Mouse (Mus musculus) cerebellum, adult 2 months (tissue): ENCODE measurements around the gene Etl4. TPM values are rescaled to one million over a fixed set of nuclear protein-coding genes. Genes with fewer than 3 reads are reported as not detected.

ENCODE experiments used
- DNase-seq, 2 experiments: peaks; one replicate each; pipeline ENCODE4 v3.0.0; 2021
- H3K27ac ChIP-seq: fragments of 200-500 bp; 2 replicates; pipeline ENCODE4 v1.5.1; 2012; ENCODE audit warnings: low read length, control low read depth, inconsistent platforms; ENCODE audit not compliant: insufficient read depth
- H3K27me3 ChIP-seq: fragments of 200-500 bp; 2 replicates; pipeline ENCODE4 v1.6.1; 2012; ENCODE audit warnings: inconsistent platforms, mild to moderate bottlenecking, low read length, moderate library complexity; ENCODE audit not compliant: control insufficient read depth, insufficient read depth
- H3K4me1 ChIP-seq: fragments of 200-500 bp; 2 replicates; pipeline ENCODE4 v1.6.1; 2011; ENCODE audit warnings: low read length; ENCODE audit not compliant: control insufficient read depth, insufficient read depth
- H3K4me3 ChIP-seq: fragments of 200-500 bp; replicated peaks from 2 replicates; pipeline ENCODE3; 2011; ENCODE audit warnings: mild to moderate bottlenecking, low read depth, low read length, control low read depth; ENCODE audit not compliant: insufficient read depth
- CTCF ChIP-seq: fragments of 200-500 bp; IDR thresholded peaks from 2 replicates; pipeline ENCODE4 v1.5.1; 2011; ENCODE audit warnings: low read depth, mild to moderate bottlenecking, control low read depth, low read length, moderate library complexity, borderline replicate concordance; ENCODE audit not compliant: insufficient read depth
- POLR2A ChIP-seq: fragments of 200-500 bp; IDR thresholded peaks from 2 replicates; pipeline ENCODE4 v1.6.1; 2011; ENCODE audit warnings: low read length, control low read depth, borderline replicate concordance; ENCODE audit not compliant: insufficient read depth
- WGBS: fragments of 180-500 bp; shearing (Covaris S2); methylation state at CpG from one replicate; pipeline ENCODE4 v1.1.7; 2018; 5-methylcytosine and 5-hydroxymethylcytosine counted together
- polyA plus RNA-seq: library from polyadenylated mRNA; depleted of rRNA; stranded (reverse); fragments of >200 nt; gene quantifications from 2 replicates; pipeline ENCODE4 v1.2.3, GENCODE M21; 2012

Gene Etl4
- polyA plus RNA-seq, 1 experiment = 40.1 TPM

GRCm38 (mm10) chr2:20549065-20549464 is 639.5 kb downstream of the Etl4 start:
- H3K27me3 ChIP-seq = no peaks in the 10 kb centered on the region; the same call in 1 of the 2 replicates
- no peak for DNase-seq
- H3K4me3 ChIP-seq = no peak overlapping the region
- H3K4me1 ChIP-seq = no peaks in the 10 kb centered on the region
- 75% methylated on average over 5 of the region's 5 CpGs for WGBS
- H3K27ac ChIP-seq = no peak overlapping the region
- no peak for TF ChIP-seq POLR2A
- TF ChIP-seq CTCF = no peak

- Histone ChIP-seq H3K4me1 (no peaks in the 10 kb centered on the region), H3K27me3 (no peaks in the 10 kb centered on the region; the same call in 1 of the 2 replicates), H3K27ac (no peak overlapping the region), H3K4me3 (no peak overlapping the region)
- 71% methylated on average over 1 of the region's 1 CpGs for WGBS
- no peak for DNase-seq
- TF ChIP-seq CTCF (no peak), POLR2A (no peak)
Observed at GRCm38 (mm10) chr2:20549996-20550395, 640.4 kb downstream of the Etl4 start.

- Histone ChIP-seq H3K27ac (no peak overlapping the region), H3K27me3 (no peaks in the 10 kb centered on the region; the same call in 1 of the 2 replicates), H3K4me3 (no peak overlapping the region), H3K4me1 (no peaks in the 10 kb centered on the region)
- TF ChIP-seq CTCF (no peak), POLR2A (no peak)
- 87% methylated on average over 3 of the region's 3 CpGs for WGBS
- no peak for DNase-seq
Observed at GRCm38 (mm10) chr2:20555706-20556105, 646.1 kb downstream of the Etl4 start.

- no peak overlapping the region for H3K27ac ChIP-seq
- H3K27me3 ChIP-seq = no peaks in the 10 kb centered on the region
- H3K4me1 ChIP-seq = no peaks in the 10 kb centered on the region
- no peak for TF ChIP-seq POLR2A
- no peak for TF ChIP-seq CTCF
- no peak for DNase-seq
- H3K4me3 ChIP-seq = no peak overlapping the region
- 79% methylated on average over 5 of the region's 5 CpGs for WGBS
Observed at GRCm38 (mm10) chr2:20559083-20559482, 649.5 kb downstream of the Etl4 start.

- Histone ChIP-seq H3K27ac (no peak overlapping the region), H3K4me3 (no peak overlapping the region), H3K4me1 (no peaks in the 10 kb centered on the region), H3K27me3 (no peaks in the 10 kb centered on the region)
- WGBS = 45% methylated on average over 2 of the region's 2 CpGs
- no peak for DNase-seq
- TF ChIP-seq POLR2A (no peak), CTCF (no peak)
Observed at GRCm38 (mm10) chr2:20559723-20560122, 650.1 kb downstream of the Etl4 start.

- Histone ChIP-seq H3K27me3 (no peaks in the 10 kb centered on the region), H3K4me1 (no peaks in the 10 kb centered on the region), H3K27ac (no peak overlapping the region), H3K4me3 (no peak overlapping the region)
- whole genome bisulfite sequencing = 88% methylated on average over 9 of the region's 9 CpGs
- no peak for TF ChIP-seq CTCF
- TF ChIP-seq POLR2A = no peak
- DNase-seq = no peak
Observed at GRCm38 (mm10) chr2:20560581-20560980, 651.0 kb downstream of the Etl4 start.

DNA sequence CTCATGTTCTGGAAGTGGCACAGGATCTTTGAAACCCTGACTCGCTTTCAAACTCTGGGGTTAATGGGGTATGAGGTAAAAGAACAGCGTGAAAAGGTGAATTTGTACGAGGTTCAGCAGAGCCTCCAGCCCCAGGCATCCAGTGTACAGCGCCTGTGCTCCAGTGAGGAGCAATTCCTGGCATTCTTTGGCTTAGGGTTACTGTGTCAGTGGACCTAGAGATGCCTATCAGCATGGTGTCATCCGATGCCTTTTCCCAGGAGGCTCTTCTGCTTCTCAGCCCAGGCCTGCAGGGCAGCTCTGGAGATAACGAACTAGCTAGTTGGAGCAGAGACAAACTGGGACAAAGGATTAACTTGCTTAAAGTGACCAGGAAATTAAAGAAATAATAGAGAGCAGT is 653.5 kb downstream of the Etl4 start:
- no peaks in the 10 kb centered on the region for H3K27me3 ChIP-seq
- no peak overlapping the region for H3K27ac ChIP-seq
- 36% methylated on average over 6 of the region's 6 CpGs for WGBS
- DNase-seq = no peak
- no peak overlapping the region for H3K4me3 ChIP-seq
- no peak for TF ChIP-seq CTCF
- TF ChIP-seq POLR2A = no peak
- H3K4me1 ChIP-seq = no peaks in the 10 kb centered on the region

- H3K27ac ChIP-seq = no peak overlapping the region
- 43% methylated on average over 1 of the region's 1 CpGs for whole genome bisulfite sequencing
- no peaks in the 10 kb centered on the region for H3K4me1 ChIP-seq
- no peaks in the 10 kb centered on the region for H3K27me3 ChIP-seq
- DNase-seq = no peak
- TF ChIP-seq POLR2A (no peak), CTCF (no peak)
- H3K4me3 ChIP-seq = no peak overlapping the region
Observed at GRCm38 (mm10) chr2:20568456-20568855, 658.9 kb downstream of the Etl4 start.
